Mouse (Mus musculus): ENCODE measurements around the gene Sh2d3c.

Gene Sh2d3c

GRCm38 (mm10) chr2:32791297-32791696 is 70.4 kb downstream of the Sh2d3c start:
- no peak for DNase-seq (ENCODE audit: low spot score in 2 of 2)

DNA sequence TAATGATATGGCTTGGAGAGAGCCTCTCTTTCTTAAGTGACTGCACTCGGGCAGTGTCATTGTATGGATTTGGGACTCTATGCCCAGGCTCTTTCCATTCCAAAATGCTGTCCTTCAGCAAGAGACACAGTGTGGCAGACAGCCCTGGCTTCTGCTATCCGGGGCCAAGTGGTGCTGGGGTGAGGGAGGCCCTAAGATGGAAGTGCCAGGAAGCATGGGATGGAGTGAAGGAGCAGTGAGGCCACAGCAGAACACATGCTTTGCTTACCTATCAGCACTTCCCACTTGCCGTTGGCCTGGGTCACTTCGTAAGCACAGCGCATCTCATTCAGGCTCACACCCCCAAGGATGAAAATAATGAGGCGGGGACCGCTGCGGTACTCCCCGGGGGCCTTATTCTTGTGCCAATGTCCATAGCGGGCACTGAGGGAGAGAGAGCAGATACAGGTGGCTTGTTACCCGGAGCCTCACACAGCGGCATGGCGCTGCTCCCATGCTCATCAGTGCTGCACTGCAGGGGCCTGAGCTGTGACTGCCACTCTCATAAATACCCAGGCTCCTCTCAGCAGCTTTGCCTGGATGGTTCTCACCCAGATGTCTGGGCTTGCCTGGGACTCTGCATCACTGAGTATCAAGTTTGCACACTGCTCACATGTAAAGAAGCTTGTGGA is 75.0 kb downstream of the Sh2d3c start:
- no peak for DNase-seq (ENCODE audit: low spot score in 2 of 2)

GRCm38 (mm10) chr2:32798251-32798962 is 77.6 kb downstream of the Sh2d3c start:
- no peak for DNase-seq (ENCODE audit: low spot score in 2 of 2)

All from cerebellum, postnatal 4 days (tissue).